Mouse (Mus musculus): Measurements from ENCODE around the gene Bud23. TPM values are rescaled to one million over a fixed set of nuclear protein-coding genes. Genes with fewer than 3 reads are reported as not detected.

Bud23 gene
- polyA plus RNA-seq, 1 experiment from 2014 or later: 94.8 TPM

- no peak for ATAC-seq (ENCODE audit: insufficient read depth, low FRiP score)
- Histone ChIP-seq H3K4me2 (ENCODE audit: low read depth, low read length) (no peak overlapping the region), H3K27me3 (ENCODE audit: control insufficient read depth, insufficient read depth, low read length) (no peaks in the 10 kb centered on the region), H3K27ac (ENCODE audit: low read length) (no peak overlapping the region), H3K4me1 (ENCODE audit: control insufficient read depth, insufficient read depth, low read length) (peaks cover under 1% of the 10 kb centered on the region; the same call in 1 of the 2 replicates), H3K36me3 (ENCODE audit: control insufficient read depth, insufficient read depth, low read length) (0 out of 2 replicates have a peak, but pooled peaks cover 3% of the 10 kb centered on the region), H3K9me3 (replicated peaks; ENCODE audit: control insufficient read depth, low read length) (no peaks in the 10 kb centered on the region), H3K4me3 (replicated peaks; ENCODE audit: low read length) (no peak overlapping the region), H3K9ac (ENCODE audit: low read length) (no peak overlapping the region)
- 91% methylated on average over 2 of the region's 2 CpGs for WGBS
Observed at GRCm38 (mm10) chr5:135034593-135034992, 30.2 kb downstream of the Bud23 start.

GRCm38 (mm10) chr5:135032581-135032980, 32.2 kb downstream of the Bud23 start:
- ATAC-seq (ENCODE audit: insufficient read depth, low FRiP score): no peak
- no peak overlapping the region for H3K27ac ChIP-seq (ENCODE audit: low read length)
- H3K27me3 ChIP-seq (ENCODE audit: control insufficient read depth, insufficient read depth, low read length): no peaks in the 10 kb centered on the region
- H3K4me2 ChIP-seq (ENCODE audit: low read depth, low read length): no peak overlapping the region
- H3K4me1 ChIP-seq (ENCODE audit: control insufficient read depth, insufficient read depth, low read length): peaks cover 13% of the 10 kb centered on the region
- H3K9me3 ChIP-seq (replicated peaks; ENCODE audit: control insufficient read depth, low read length): no peaks in the 10 kb centered on the region
- WGBS: 92% methylated on average over 5 of the region's 5 CpGs
- no peak overlapping the region for H3K4me3 ChIP-seq (replicated peaks; ENCODE audit: low read length)
- no peak overlapping the region for H3K9ac ChIP-seq (ENCODE audit: low read length)
- H3K36me3 ChIP-seq (ENCODE audit: control insufficient read depth, insufficient read depth, low read length): no peaks in the 10 kb centered on the region

GRCm38 (mm10) chr5:135029007-135029854, 35.5 kb downstream of the Bud23 start:
- no peak; the same call in 1 of the 2 replicates for ATAC-seq (ENCODE audit: insufficient read depth, low FRiP score)
- Histone ChIP-seq H3K9me3 (replicated peaks; ENCODE audit: control insufficient read depth, low read length) (no peaks in the 10 kb centered on the region), H3K27me3 (ENCODE audit: control insufficient read depth, insufficient read depth, low read length) (no peaks in the 10 kb centered on the region), H3K9ac (ENCODE audit: low read length) (peak overlapping the region; percentile 57; the same call in 1 of the 2 replicates), H3K36me3 (ENCODE audit: control insufficient read depth, insufficient read depth, low read length) (no peaks in the 10 kb centered on the region), H3K4me1 (ENCODE audit: control insufficient read depth, insufficient read depth, low read length) (peaks cover 33% of the 10 kb centered on the region), H3K4me2 (ENCODE audit: low read depth, low read length) (peak overlapping the region; percentile 23; the same call in 1 of the 2 replicates), H3K27ac (ENCODE audit: low read length) (peak overlapping the region; percentile 14; the same call in 1 of the 2 replicates), H3K4me3 (replicated peaks; ENCODE audit: low read length) (peak overlapping the region; percentile 10; the same call in 1 of the 2 replicates)
- 33% methylated on average over 18 of the region's 18 CpGs for WGBS

- WGBS: 6% methylated on average over 7 of the region's 7 CpGs
- H3K4me1 ChIP-seq (ENCODE audit: control insufficient read depth, insufficient read depth, low read length): peaks cover 40% of the 10 kb centered on the region
- H3K27ac ChIP-seq (ENCODE audit: low read length): no peak overlapping the region
- peak overlapping the region; percentile 36 for H3K4me2 ChIP-seq (ENCODE audit: low read depth, low read length)
- H3K9me3 ChIP-seq (replicated peaks; ENCODE audit: control insufficient read depth, low read length): no peaks in the 10 kb centered on the region
- peak overlapping the region; percentile 61 for H3K9ac ChIP-seq (ENCODE audit: low read length)
- no peak for ATAC-seq (ENCODE audit: insufficient read depth, low FRiP score)
- H3K4me3 ChIP-seq (replicated peaks; ENCODE audit: low read length): peak overlapping the region; percentile 3; the same call in 1 of the 2 replicates
- no peaks in the 10 kb centered on the region for H3K27me3 ChIP-seq (ENCODE audit: control insufficient read depth, insufficient read depth, low read length)
- no peaks in the 10 kb centered on the region for H3K36me3 ChIP-seq (ENCODE audit: control insufficient read depth, insufficient read depth, low read length)
Observed at GRCm38 (mm10) chr5:135025899-135026298, 38.9 kb downstream of the Bud23 start.

GRCm38 (mm10) chr5:135024665-135025224, 40.0 kb downstream of the Bud23 start:
- Histone ChIP-seq H3K9me3 (replicated peaks; ENCODE audit: control insufficient read depth, low read length) (no peaks in the 10 kb centered on the region), H3K27ac (ENCODE audit: low read length) (no peak overlapping the region; the same call in 1 of the 2 replicates), H3K9ac (ENCODE audit: low read length) (peak overlapping the region; percentile 79; the same call in 1 of the 2 replicates), H3K27me3 (ENCODE audit: control insufficient read depth, insufficient read depth, low read length) (no peaks in the 10 kb centered on the region), H3K4me2 (ENCODE audit: low read depth, low read length) (peak overlapping the region; percentile 87), H3K4me3 (replicated peaks; ENCODE audit: low read length) (peak overlapping the region; percentile 60), H3K36me3 (ENCODE audit: control insufficient read depth, insufficient read depth, low read length) (no peaks in the 10 kb centered on the region), H3K4me1 (ENCODE audit: control insufficient read depth, insufficient read depth, low read length) (peaks cover 40% of the 10 kb centered on the region)
- WGBS: 37% methylated on average over 11 of the region's 11 CpGs
- no peak for ATAC-seq (ENCODE audit: insufficient read depth, low FRiP score)

- Histone ChIP-seq H3K4me1 (ENCODE audit: control insufficient read depth, insufficient read depth, low read length) (peaks cover 29% of the 10 kb centered on the region), H3K27me3 (ENCODE audit: control insufficient read depth, insufficient read depth, low read length) (no peaks in the 10 kb centered on the region), H3K4me2 (ENCODE audit: low read depth, low read length) (peak within 1 kb of the TSS; percentile 87), H3K27ac (ENCODE audit: low read length) (peak within 1 kb of the TSS; percentile 18), H3K9me3 (replicated peaks; ENCODE audit: control insufficient read depth, low read length) (no peaks in the 10 kb centered on the region), H3K36me3 (ENCODE audit: control insufficient read depth, insufficient read depth, low read length) (no peaks in the 10 kb centered on the region), H3K9ac (ENCODE audit: low read length) (peak within 1 kb of the TSS; percentile 79), H3K4me3 (replicated peaks; ENCODE audit: low read length) (peak within 1 kb of the TSS; percentile 60)
- WGBS: under 1% methylated on average over 61 of the region's 61 CpGs
- ATAC-seq (ENCODE audit: insufficient read depth, low FRiP score): peak; percentile 95
Observed at GRCm38 (mm10) chr5:135023344-135024173, 41.2 kb downstream of the Bud23 start, which contains the start of gene Stx1a. TSS of gene Stx1a (plus strand) at chr5:135023482.

- ATAC-seq (ENCODE audit: insufficient read depth, low FRiP score): peak; percentile 15; the same call in 1 of the 2 replicates
- H3K27ac ChIP-seq (ENCODE audit: low read length): no peak overlapping the region
- 31% methylated on average over 6 of the region's 6 CpGs for WGBS
- H3K4me3 ChIP-seq (replicated peaks; ENCODE audit: low read length): no peak overlapping the region
- no peaks in the 10 kb centered on the region for H3K36me3 ChIP-seq (ENCODE audit: control insufficient read depth, insufficient read depth, low read length)
- no peak overlapping the region; the same call in 1 of the 2 replicates for H3K9ac ChIP-seq (ENCODE audit: low read length)
- peaks cover 27% of the 10 kb centered on the region for H3K4me1 ChIP-seq (ENCODE audit: control insufficient read depth, insufficient read depth, low read length)
- H3K4me2 ChIP-seq (ENCODE audit: low read depth, low read length): no peak overlapping the region
- no peaks in the 10 kb centered on the region for H3K27me3 ChIP-seq (ENCODE audit: control insufficient read depth, insufficient read depth, low read length)
- H3K9me3 ChIP-seq (replicated peaks; ENCODE audit: control insufficient read depth, low read length): no peaks in the 10 kb centered on the region
Observed at GRCm38 (mm10) chr5:135021814-135022213, 42.9 kb downstream of the Bud23 start.

- H3K36me3 ChIP-seq (ENCODE audit: control insufficient read depth, insufficient read depth, low read length): no peaks in the 10 kb centered on the region
- H3K9me3 ChIP-seq (replicated peaks; ENCODE audit: control insufficient read depth, low read length): no peaks in the 10 kb centered on the region
- no peak overlapping the region for H3K27ac ChIP-seq (ENCODE audit: low read length)
- no peak for ATAC-seq (ENCODE audit: insufficient read depth, low FRiP score)
- no peaks in the 10 kb centered on the region for H3K27me3 ChIP-seq (ENCODE audit: control insufficient read depth, insufficient read depth, low read length)
- no peak overlapping the region for H3K4me2 ChIP-seq (ENCODE audit: low read depth, low read length)
- H3K4me1 ChIP-seq (ENCODE audit: control insufficient read depth, insufficient read depth, low read length): peaks cover 20% of the 10 kb centered on the region
- H3K9ac ChIP-seq (ENCODE audit: low read length): no peak overlapping the region
- 39% methylated on average over 4 of the region's 4 CpGs for WGBS
- H3K4me3 ChIP-seq (replicated peaks; ENCODE audit: low read length): no peak overlapping the region
Observed at GRCm38 (mm10) chr5:135016224-135016759, 48.5 kb downstream of the Bud23 start.

Data from stomach, embryonic 16.5 days (tissue).